Mouse (Mus musculus): ENCODE measurements at regions not wholly inside any gene's neighbourhood (a gene's known extent, or its start where the extent isn't known, plus 50 kb on each side); places are given as distances from the start of the nearest gene placed in this dataset.

DNA sequence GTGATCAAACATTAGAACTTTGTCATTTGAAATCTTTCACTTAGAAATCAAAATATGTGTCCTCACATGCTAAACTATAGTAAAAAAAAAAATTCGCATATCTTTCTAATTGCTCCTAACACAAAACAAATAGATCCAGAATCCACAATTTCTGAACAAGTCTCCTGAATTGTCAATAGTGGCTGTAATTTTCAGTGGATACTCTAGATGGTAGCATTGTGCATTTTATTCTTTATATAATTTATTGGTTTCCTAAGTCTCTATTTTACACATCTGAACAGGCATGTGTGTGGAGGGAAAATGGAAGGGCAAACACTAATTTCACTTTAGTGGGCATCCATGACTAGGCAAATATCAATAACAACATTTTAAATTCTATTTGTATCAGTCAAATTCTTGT lies 63.7 kb upstream of the Tnmd start:
- in situ Hi-C loops (cut with MseI, MboI), result no loop called here

- in situ Hi-C loops (cut with MseI, MboI), result loop anchor here in 1 of 2 experiments (25.0 kb wide), 1 partner anchor 108 kb away; the partner anchor contains the start of gene Tnmd
These were observed 65.2 kb upstream of the Pcdh19 start for GRCm38 (mm10) chrX:133754026-133754425.

- in situ Hi-C loops (cut with MseI, MboI), result loop anchor here in 1 of 2 experiments (25.0 kb wide), 1 partner anchor 110 kb away; the partner anchor contains the start of gene Tnmd
These were observed 63.4 kb upstream of the Pcdh19 start for GRCm38 (mm10) chrX:133752232-133752631.

DNA sequence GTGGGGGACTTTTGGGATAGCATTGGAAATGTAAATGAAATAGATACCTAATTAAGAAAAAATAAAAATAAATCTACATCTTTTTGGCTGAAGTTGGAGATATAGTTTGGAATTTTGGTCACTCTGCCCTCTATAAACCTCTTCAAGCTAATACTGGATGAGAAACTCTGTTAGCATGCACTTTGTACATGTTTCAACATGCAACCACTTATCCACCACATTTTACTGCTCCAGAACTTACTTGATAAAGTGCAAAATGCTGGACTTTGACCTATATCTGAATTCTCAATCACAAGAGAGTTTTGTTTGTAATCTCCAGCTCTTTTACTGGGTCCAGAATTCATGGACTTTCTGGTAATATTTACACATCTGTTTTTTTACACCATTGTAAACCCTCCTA lies 54.7 kb upstream of the Pcdh19 start:
- in situ Hi-C loops (cut with MseI, MboI), result no loop called here

GRCm38 (mm10) chrX:133738980-133739632 lies 50.3 kb upstream of the Pcdh19 start:
- in situ Hi-C loops (cut with MseI, MboI), result no loop called here

Data from mouse trophoblast stem cell (cell line).